Mouse (Mus musculus) neural tube, embryonic 14.5 days (tissue): ENCODE measurements at regions not wholly inside any gene's neighbourhood (a gene's known extent, or its start where the extent isn't known, plus 50 kb on each side); places are given as distances from the start of the nearest gene placed in this dataset.

Experiments used
- ATAC-seq: fragments of 200-750 bp; cut with Nextera tagmentation; 2 replicates; pipeline ENCODE4 v1.8.0; 2017; ENCODE audit warnings: low read depth, mild to moderate bottlenecking, moderate TSS enrichment, moderate library complexity
- H3K27ac ChIP-seq: fragments of 300-500 bp; sonication (generic); 2 replicates; pipeline ENCODE4 v1.5.1; 2014; ENCODE audit warnings: low read depth, mild to moderate bottlenecking, control low read depth, low read length, moderate library complexity, mixed read lengths
- H3K27me3 ChIP-seq: fragments of 300-500 bp; sonication (generic); 2 replicates; pipeline ENCODE4 v1.6.1; 2014; ENCODE audit warnings: low read length; ENCODE audit not compliant: control insufficient read depth, insufficient read depth
- H3K36me3 ChIP-seq: fragments of 300-500 bp; sonication (generic); 2 replicates; pipeline ENCODE4 v1.6.1; 2014; ENCODE audit warnings: low read length, mixed read lengths; ENCODE audit not compliant: control insufficient read depth, insufficient read depth
- H3K4me1 ChIP-seq: fragments of 300-500 bp; sonication (generic); 2 replicates; pipeline ENCODE4 v1.6.1; 2014; ENCODE audit warnings: low read length; ENCODE audit not compliant: control insufficient read depth, insufficient read depth
- H3K4me2 ChIP-seq: fragments of 300-500 bp; sonication (generic); 2 replicates; pipeline ENCODE4 v1.6.1; 2014; ENCODE audit warnings: mild to moderate bottlenecking, low read depth, low read length, control low read depth
- H3K4me3 ChIP-seq: fragments of 300-500 bp; sonication (generic); 2 replicates; pipeline ENCODE4 v1.5.1; 2014; ENCODE audit warnings: low read depth, low read length, control low read depth, mixed read lengths
- H3K9ac ChIP-seq: fragments of 300-500 bp; sonication (generic); replicated peaks from 2 replicates; pipeline ENCODE4 v1.6.1; 2014; ENCODE audit warnings: low read depth, mild to moderate bottlenecking, control low read depth, low read length, mixed read lengths
- H3K9me3 ChIP-seq: fragments of 300-500 bp; sonication (generic); 2 replicates; pipeline ENCODE4 v1.6.1; 2016; ENCODE audit warnings: low read length; ENCODE audit not compliant: control insufficient read depth
- WGBS: fragments of 180-500 bp; shearing (Covaris S2); extraction: QIAGEN DNeasy Blood & Tissue Kit; methylation state at CpG from one replicate; pipeline ENCODE4 v1.1.7; 2014; 5-methylcytosine and 5-hydroxymethylcytosine counted together

- ATAC-seq, result no peak
- no peak overlapping the region for H3K4me2 ChIP-seq
- no peak overlapping the region for H3K4me3 ChIP-seq
- no peak overlapping the region for H3K9ac ChIP-seq
- H3K27me3 ChIP-seq, result no peaks in the 10 kb centered on the region
- H3K4me1 ChIP-seq, result no peaks in the 10 kb centered on the region
- H3K27ac ChIP-seq, result no peak overlapping the region
- no peaks in the 10 kb centered on the region for H3K36me3 ChIP-seq
- 81% methylated on average over 4 of the region's 4 CpGs for WGBS
- no peaks in the 10 kb centered on the region for H3K9me3 ChIP-seq
These were observed 145.8 kb upstream of the Pkdcc start for GRCm38 (mm10) chr17:83069246-83069645.

- no peaks in the 10 kb centered on the region for H3K36me3 ChIP-seq
- no peak for ATAC-seq
- no peaks in the 10 kb centered on the region for H3K4me1 ChIP-seq
- no peak overlapping the region for H3K9ac ChIP-seq
- WGBS, result 72% methylated on average over 6 of the region's 6 CpGs
- H3K27me3 ChIP-seq, result no peaks in the 10 kb centered on the region
- H3K27ac ChIP-seq, result no peak overlapping the region
- no peak overlapping the region for H3K4me3 ChIP-seq
- H3K9me3 ChIP-seq, result no peaks in the 10 kb centered on the region
- H3K4me2 ChIP-seq, result no peak overlapping the region
These were observed 143.3 kb upstream of the Pkdcc start for GRCm38 (mm10) chr17:83071746-83072145.

GRCm38 (mm10) chr17:83072175-83072574, 142.9 kb upstream of the Pkdcc start:
- no peak overlapping the region for H3K9ac ChIP-seq
- no peak overlapping the region for H3K4me2 ChIP-seq
- H3K4me1 ChIP-seq, result no peaks in the 10 kb centered on the region
- H3K9me3 ChIP-seq, result no peaks in the 10 kb centered on the region
- no peak for ATAC-seq
- WGBS, result 79% methylated on average over 4 of the region's 4 CpGs
- no peak overlapping the region for H3K4me3 ChIP-seq
- H3K27ac ChIP-seq, result no peak overlapping the region
- H3K36me3 ChIP-seq, result no peaks in the 10 kb centered on the region
- no peaks in the 10 kb centered on the region for H3K27me3 ChIP-seq

- Histone ChIP-seq H3K4me2 (no peak overlapping the region), H3K9me3 (no peaks in the 10 kb centered on the region), H3K36me3 (no peaks in the 10 kb centered on the region), H3K4me3 (no peak overlapping the region), H3K9ac (no peak overlapping the region), H3K27me3 (no peaks in the 10 kb centered on the region), H3K27ac (no peak overlapping the region), H3K4me1 (no peaks in the 10 kb centered on the region)
- WGBS, result 74% methylated on average over 5 of the region's 5 CpGs
- ATAC-seq, result no peak
These were observed 140.2 kb upstream of the Pkdcc start for GRCm38 (mm10) chr17:83074893-83075292.

GRCm38 (mm10) chr17:83077737-83078600, 137.1 kb upstream of the Pkdcc start:
- Histone ChIP-seq H3K9ac (no peak overlapping the region), H3K9me3 (no peaks in the 10 kb centered on the region), H3K27ac (no peak overlapping the region), H3K4me2 (no peak overlapping the region), H3K4me1 (no peaks in the 10 kb centered on the region), H3K4me3 (no peak overlapping the region), H3K27me3 (no peaks in the 10 kb centered on the region), H3K36me3 (no peaks in the 10 kb centered on the region)
- ATAC-seq, result no peak
- WGBS, result 44% methylated on average over 17 of the region's 17 CpGs

- no peaks in the 10 kb centered on the region for H3K27me3 ChIP-seq
- H3K27ac ChIP-seq, result no peak overlapping the region
- H3K9ac ChIP-seq, result no peak overlapping the region
- WGBS, result 21% methylated on average over 19 of the region's 19 CpGs
- no peaks in the 10 kb centered on the region for H3K4me1 ChIP-seq
- H3K36me3 ChIP-seq, result no peaks in the 10 kb centered on the region
- no peak overlapping the region for H3K4me2 ChIP-seq
- ATAC-seq, result no peak
- H3K4me3 ChIP-seq, result no peak overlapping the region
- no peaks in the 10 kb centered on the region for H3K9me3 ChIP-seq
These were observed 136.3 kb upstream of the Pkdcc start for GRCm38 (mm10) chr17:83078601-83079360.

GRCm38 (mm10) chr17:83079361-83079685, 135.8 kb upstream of the Pkdcc start:
- no peak for ATAC-seq
- H3K36me3 ChIP-seq, result no peaks in the 10 kb centered on the region
- no peak overlapping the region for H3K4me3 ChIP-seq
- H3K4me2 ChIP-seq, result no peak overlapping the region
- H3K27ac ChIP-seq, result no peak overlapping the region
- H3K9me3 ChIP-seq, result no peaks in the 10 kb centered on the region
- 63% methylated on average over 7 of the region's 7 CpGs for WGBS
- H3K27me3 ChIP-seq, result no peaks in the 10 kb centered on the region
- H3K9ac ChIP-seq, result no peak overlapping the region
- H3K4me1 ChIP-seq, result no peaks in the 10 kb centered on the region

- Histone ChIP-seq H3K36me3 (no peaks in the 10 kb centered on the region), H3K27me3 (no peaks in the 10 kb centered on the region)
These were observed 133.4 kb upstream of the Pkdcc start for GRCm38 (mm10) chr17:83081729-83082128.

GRCm38 (mm10) chr17:83083521-83083920, 131.6 kb upstream of the Pkdcc start:
- H3K9me3 ChIP-seq, result no peaks in the 10 kb centered on the region
- H3K4me1 ChIP-seq, result no peaks in the 10 kb centered on the region
- H3K27me3 ChIP-seq, result no peaks in the 10 kb centered on the region
- no peak for ATAC-seq
- no peak overlapping the region for H3K4me3 ChIP-seq
- no peak overlapping the region for H3K27ac ChIP-seq
- H3K9ac ChIP-seq, result no peak overlapping the region
- no peak overlapping the region for H3K4me2 ChIP-seq
- H3K36me3 ChIP-seq, result no peaks in the 10 kb centered on the region
- WGBS, result 65% methylated on average over 3 of the region's 3 CpGs

More at GRCm38 (mm10) chr17:83081729-83082128, 133.4 kb upstream of the Pkdcc start:
- no peak for ATAC-seq
- no peak overlapping the region for H3K4me2 ChIP-seq
- WGBS, result 80% methylated on average over 8 of the region's 8 CpGs
- H3K9ac ChIP-seq, result no peak overlapping the region
- H3K27ac ChIP-seq, result no peak overlapping the region
- H3K9me3 ChIP-seq, result no peaks in the 10 kb centered on the region
- H3K4me1 ChIP-seq, result no peaks in the 10 kb centered on the region
- H3K4me3 ChIP-seq, result no peak overlapping the region
